Mouse (Mus musculus): Measurements from ENCODE around the gene Cyp11a1.
A peak's percentile ranks its signal among the peaks of the same experiment; 100 is the strongest.

Cyp11a1 gene

DNA sequence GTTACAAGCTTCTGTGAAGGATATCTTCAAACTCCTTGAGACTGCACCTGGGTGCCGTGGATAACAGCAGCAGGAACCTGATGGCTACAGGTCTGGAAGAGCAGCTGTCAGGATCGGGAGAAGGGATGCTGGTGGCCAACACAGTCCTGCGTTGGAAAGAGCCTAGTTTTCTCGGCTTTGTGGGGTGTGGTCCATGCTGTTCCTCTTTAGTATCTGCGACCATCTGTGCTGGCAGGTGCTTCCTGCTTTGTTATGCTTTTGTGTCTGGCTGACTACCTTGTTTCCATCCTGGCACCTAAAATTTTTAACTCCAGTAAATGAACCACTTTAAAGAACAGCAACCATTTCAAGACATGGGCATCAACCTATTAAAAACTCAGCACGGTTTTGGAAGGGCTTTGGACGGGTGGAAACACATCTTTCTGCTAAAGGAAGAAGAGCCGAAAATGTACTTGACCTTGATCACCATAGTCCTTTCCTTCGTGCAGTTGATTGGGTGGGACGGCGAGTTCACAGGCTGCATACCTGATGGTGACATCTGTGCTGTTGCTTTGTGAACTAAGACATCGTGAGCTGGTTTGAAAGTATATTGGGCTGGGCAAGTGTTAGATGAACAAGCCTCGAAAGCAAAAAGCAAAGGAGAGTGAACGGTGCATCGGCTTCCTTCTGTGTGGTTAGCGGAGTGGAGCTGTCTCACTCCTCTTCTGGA lies at the start of gene Cyp11a1:
Cyp11a1 (plus strand) TSS at position 659 of the 709 bp plus-strand sequence.
- DNase-seq (ENCODE audit: low spot score), result no peak

DNA sequence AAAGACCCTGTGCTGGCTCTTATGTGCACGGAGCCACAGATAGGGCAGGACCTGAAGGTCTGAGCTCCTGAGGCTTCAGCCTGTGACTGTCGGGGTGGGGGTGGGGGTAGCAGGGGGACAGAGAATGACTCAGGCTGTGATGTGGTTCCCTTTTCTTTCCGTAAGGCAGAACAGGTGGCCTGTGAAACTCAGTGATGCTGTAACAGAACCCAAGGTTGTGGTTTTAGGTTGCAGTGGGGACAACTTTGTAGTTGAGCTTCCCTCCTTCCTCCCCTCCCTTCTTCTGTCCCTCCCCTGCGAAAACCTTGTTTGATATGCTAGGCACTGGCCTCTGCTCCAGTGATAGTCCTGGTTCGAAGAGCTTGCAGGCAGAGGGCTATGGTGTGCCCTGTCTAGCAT lies 49.4 kb upstream of the Cyp11a1 start:
- DNase-seq (ENCODE audit: low spot score), result no peak

- no peak for DNase-seq (ENCODE audit: low spot score)
Measured at GRCm38 (mm10) chr9:57958615-57959014, 47.6 kb upstream of the Cyp11a1 start.

DNA sequence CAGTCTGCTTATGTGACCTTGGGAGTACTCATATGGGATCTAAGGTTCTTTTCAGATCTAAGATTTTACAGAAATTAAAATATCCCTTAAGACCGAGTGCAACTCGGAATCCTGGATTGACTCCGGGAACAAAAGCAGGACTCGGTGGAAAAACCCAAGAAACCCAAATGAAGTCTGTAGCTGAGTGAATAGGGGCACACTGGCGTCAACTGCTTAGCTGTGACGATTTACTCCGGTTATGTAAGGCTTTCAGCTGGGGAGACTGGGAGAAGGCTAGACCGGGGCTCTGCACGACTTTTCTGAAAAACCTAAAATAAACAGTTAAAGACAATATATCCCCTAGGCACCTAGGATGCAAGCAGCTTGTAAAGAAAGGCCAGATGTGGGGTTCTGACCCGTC lies 46.8 kb upstream of the Cyp11a1 start:
- DNase-seq (ENCODE audit: low spot score), result no peak

- DNase-seq (ENCODE audit: low spot score), result no peak
Measured at GRCm38 (mm10) chr9:57959886-57960866, 46.0 kb upstream of the Cyp11a1 start.

DNA sequence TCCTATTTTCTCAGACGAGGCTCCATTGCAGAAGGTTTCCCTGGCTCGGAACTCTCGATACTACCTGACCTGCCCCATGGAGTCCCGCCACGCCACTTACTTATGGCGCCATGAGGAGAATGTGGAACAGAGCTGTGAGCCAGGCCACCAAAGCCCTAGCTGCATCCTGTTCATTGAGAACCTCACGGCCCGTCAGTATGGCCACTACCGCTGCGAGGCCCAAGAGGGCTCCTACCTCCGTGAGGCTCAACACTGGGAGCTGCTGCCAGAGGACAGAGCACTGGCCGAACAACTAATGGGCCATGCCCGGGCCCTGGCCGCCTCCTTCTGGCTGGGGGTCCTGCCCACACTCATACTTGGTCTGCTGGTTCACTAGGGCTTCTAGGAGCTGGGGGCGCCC lies 45.0 kb upstream of the Cyp11a1 start:
- DNase-seq (ENCODE audit: low spot score), result no peak

DNA sequence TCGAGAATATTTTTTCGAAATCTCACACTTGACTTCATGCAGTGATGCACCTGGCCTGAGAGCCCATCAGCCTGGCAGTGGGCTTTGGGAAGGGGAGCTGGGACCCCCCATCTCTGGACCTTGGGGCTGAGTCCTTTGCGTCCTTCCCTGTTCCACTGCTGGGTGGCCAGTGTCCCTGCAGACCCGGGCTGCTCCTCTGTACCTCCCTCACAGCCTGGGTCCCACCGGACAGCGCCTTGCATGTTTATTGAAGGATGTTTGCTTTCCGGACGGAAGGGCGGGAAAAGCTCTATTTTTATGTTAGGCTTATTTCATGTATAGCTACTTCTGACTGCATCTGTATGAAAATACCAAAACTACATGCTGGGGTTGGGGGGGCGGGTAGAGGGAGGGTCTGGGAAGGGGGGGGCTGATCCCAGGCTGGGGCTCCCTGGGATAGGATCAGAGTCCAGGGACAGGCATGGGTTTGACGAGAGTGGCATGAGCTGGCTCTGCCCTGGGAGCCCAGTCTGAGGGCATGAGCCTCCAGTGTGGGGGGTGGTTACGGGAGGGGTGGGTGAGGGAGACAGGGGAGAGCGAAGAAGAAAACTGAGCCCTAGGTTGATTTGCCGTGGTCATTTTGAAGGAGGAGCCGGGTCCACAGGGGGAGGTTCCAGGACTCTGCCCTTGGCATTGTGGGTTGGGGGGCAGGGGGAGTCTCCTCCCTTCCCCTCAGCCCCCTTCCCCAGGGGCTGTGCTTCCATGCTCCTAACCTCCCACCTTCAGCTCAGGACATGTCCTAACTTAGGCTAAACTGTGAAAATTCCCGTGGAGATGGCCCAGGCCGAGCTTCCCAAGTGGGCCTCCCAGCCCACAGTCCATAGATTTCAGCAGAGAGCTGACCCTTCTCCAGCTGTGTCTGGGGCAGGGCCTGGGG lies 44.1 kb upstream of the Cyp11a1 start:
- DNase-seq (ENCODE audit: low spot score), result no peak

GRCm38 (mm10) chr9:57963249-57963997 lies 42.8 kb upstream of the Cyp11a1 start:
- no peak for DNase-seq (ENCODE audit: low spot score)

DNA sequence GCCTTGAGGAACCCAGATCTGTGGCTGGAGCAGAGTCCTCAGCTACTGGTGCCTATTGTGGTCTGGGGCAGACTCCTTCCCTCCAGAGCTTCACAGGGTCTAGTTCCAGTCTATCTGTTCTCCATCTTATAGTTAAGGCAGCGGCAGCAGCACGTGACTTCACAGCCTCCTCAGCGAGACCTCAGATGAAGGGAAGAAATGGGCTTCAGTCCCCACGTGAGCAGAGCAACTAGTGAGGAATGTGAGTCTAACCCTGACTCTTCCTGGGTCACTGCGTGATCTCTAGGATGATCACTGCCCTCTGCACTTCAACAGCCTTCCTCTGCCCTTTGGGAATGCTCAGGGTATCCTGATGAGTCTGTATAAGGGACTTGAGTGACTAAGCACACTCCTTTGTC lies 42.2 kb upstream of the Cyp11a1 start:
- no peak for DNase-seq (ENCODE audit: low spot score)

DNA sequence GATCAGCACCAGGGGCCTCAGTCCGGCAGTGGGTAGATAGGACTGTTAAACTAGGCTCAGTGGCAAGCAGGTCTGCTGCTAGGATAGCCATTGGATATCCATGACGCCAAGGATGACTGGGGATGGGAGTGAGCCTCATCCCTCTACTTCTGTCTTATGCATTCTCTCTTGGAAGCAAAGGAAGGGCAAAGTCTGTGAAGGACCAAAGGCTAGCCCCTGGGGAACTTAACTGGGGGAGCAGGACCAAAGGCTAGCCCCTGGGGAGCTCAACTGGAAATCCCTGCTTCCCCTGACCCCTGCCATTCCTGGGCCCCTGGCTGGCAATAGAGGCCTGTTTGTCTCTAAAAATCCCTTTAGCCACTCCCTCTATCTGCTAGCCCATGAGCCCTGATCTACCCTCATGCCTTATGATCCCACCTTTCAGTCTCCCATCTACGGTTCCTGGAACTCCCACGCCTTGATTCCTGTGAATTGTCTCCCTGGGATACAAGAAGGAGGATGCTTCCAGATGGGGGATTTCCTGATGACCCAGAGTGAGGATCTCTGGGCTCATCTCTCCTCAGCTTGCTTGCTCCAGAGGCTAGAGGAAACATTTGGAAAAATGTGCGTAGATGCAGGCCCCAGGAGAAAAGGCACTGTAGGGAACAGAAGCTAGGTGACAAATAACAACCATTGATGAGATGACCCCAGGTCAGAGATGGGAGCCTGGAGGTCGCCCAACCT lies 41.5 kb upstream of the Cyp11a1 start:
- DNase-seq (ENCODE audit: low spot score), result no peak

DNA sequence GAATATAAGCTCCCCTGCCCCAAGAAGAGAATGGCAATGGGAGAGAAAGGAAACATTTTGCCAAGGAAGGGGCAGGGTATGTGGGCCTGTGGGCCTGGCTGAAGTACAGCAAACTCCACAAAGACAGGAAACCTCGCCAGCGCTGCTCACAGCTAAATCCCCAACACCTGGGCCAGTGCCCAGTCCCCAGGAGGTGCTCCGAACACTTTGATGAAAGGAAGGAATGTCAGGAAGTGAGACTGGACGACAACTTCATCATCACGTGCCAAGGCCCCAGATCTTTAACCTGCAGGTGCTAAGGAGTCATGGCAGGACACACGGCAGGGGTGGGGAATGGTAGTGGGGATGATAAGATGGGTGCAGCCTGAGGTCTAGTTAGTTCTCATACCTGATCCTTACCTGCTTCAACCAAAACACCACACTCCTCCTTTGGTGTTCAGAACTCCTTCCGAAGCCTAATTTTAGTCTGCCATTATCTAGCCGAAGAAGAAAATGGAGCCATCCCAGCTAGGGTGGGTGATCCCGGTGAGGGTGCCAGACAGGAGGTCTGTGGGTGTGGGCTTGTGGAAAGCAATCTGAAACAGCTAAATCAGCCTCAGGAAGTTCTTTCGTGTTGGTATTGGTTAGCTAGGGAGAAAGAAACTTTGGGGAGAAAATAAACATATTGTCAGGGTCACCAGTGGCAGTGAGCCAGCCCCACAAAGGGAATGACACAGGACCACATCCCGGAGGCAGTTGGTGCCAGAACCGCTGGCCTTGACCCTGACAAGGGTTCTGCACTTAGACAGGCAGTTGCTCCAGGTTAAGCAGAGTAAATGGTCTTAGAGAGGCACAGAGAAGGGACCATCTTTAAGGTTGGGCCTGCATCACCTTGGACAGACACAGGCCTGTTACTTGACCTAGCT lies 40.7 kb upstream of the Cyp11a1 start:
- no peak for DNase-seq (ENCODE audit: low spot score)

GRCm38 (mm10) chr9:57967237-57967960 lies 38.8 kb upstream of the Cyp11a1 start:
- DNase-seq (ENCODE audit: low spot score), result no peak

- no peak for DNase-seq (ENCODE audit: low spot score)
Measured at GRCm38 (mm10) chr9:57968166-57968771, 37.9 kb upstream of the Cyp11a1 start.

DNA sequence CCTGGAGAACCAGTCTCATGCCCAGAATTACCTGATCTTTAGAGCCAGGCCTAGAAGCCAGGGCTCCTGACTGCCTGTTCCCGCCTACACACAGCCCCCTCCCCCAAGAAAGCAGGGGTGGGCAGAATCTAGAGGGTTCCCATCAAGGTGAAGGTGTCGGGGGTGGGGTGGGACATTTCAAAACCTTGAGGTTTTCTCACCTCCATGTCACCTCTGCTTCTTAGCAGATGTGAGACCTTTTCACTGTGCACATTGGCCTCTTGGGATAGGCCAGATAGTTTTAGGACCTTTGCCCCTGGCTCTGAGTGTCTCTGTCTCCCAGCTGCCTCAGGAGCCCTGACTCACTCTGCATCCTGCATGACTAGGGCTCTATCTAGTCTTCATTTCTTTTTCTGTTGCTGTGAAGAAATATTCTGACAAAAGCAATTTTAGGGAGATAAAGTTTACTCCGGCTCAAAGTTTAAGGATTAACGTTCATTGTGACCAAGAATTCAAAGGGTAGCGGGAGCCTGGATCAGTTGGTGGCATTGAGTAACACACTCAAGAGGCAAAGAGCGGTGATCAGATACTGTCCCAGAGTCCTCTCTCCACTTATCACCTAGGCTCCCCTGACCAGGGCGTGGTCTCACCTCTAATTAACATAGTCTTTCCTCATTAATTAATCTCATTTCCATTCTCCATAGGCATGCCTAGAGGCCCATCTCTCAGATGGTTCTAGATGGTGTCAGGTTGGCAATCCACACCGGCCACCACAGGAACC lies 37.2 kb upstream of the Cyp11a1 start:
- no peak for DNase-seq (ENCODE audit: low spot score)

DNA sequence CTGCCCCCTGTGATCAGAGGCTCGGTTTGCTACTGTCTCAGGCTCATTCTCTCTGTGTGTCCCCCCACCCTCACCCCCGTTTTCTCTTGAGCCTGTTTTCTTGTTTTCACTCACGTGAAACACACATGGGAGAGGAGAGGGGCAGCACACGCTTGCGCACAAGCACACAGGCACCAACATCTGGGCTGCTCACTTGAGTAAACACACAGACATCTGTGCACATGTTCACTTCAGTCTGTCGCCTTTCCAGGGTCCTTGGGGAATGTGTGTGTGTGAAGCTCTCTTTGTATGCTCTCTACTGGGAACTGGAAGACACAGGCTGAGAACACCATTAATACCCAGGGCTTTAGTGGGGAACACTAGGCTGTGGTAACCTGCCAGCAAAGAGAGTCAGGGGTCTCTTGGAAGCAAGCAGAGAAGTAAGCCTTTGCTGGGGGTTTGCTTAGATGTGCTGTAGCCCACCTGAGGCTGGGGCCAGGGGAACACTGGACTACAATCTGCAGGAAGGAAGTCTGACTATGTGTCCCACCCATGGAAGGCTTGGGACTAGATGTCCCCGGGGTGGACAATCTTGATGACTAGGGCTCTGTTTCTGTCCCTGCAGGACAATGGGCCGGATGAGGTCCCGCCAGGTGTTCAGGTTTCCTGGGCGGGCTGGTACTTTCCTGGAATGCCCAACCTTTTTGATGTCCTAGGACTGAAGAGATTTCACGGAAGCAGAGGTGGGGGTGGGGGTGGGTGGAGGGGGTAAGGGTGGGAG lies 36.3 kb upstream of the Cyp11a1 start:
- peak; percentile 79 for DNase-seq (ENCODE audit: low spot score)

- DNase-seq (ENCODE audit: low spot score), result no peak
Measured at GRCm38 (mm10) chr9:57971413-57971812, 34.8 kb upstream of the Cyp11a1 start.

GRCm38 (mm10) chr9:57972141-57972591 lies 34.0 kb upstream of the Cyp11a1 start:
- DNase-seq (ENCODE audit: low spot score), result no peak
